Mouse (Mus musculus): ENCODE measurements around the gene Tango6. TPM values are rescaled to one million over a fixed set of nuclear protein-coding genes. Genes with fewer than 3 reads are reported as not detected.

Tango6 gene
- polyA plus RNA-seq, 1 experiment from 2014 or later: 3.4 TPM

- H3K4me1 ChIP-seq (ENCODE audit: control insufficient read depth, low read depth, low read length): no peaks in the 10 kb centered on the region
- H3K36me3 ChIP-seq (ENCODE audit: control insufficient read depth, insufficient read depth): no peaks in the 10 kb centered on the region
- no peaks in the 10 kb centered on the region for H3K9me3 ChIP-seq (replicated peaks; ENCODE audit: control insufficient read depth, low read length)
- no peak overlapping the region for H3K9ac ChIP-seq (ENCODE audit: low read depth, low read length)
- no peak overlapping the region for H3K4me2 ChIP-seq (ENCODE audit: low read depth, low read length)
- no peaks in the 10 kb centered on the region for H3K27me3 ChIP-seq (ENCODE audit: control insufficient read depth, insufficient read depth, low read depth, low read length)
- ATAC-seq (ENCODE audit: low read depth): no peak
- WGBS (ENCODE audit: insufficient replicate concordance): 42% methylated on average over 3 of the region's 3 CpGs
- no peak overlapping the region for H3K4me3 ChIP-seq (ENCODE audit: low read depth, low read length)
- no peak overlapping the region for H3K27ac ChIP-seq (ENCODE audit: low read length)
Observed at GRCm38 (mm10) chr8:106753436-106753835, 70.6 kb downstream of the Tango6 start.

GRCm38 (mm10) chr8:106761317-106761716, 78.4 kb downstream of the Tango6 start:
- H3K9ac ChIP-seq (ENCODE audit: low read depth, low read length): no peak overlapping the region
- H3K4me2 ChIP-seq (ENCODE audit: low read depth, low read length): no peak overlapping the region
- no peaks in the 10 kb centered on the region for H3K9me3 ChIP-seq (replicated peaks; ENCODE audit: control insufficient read depth, low read length)
- H3K27ac ChIP-seq (ENCODE audit: low read length): no peak overlapping the region
- no peak overlapping the region for H3K4me3 ChIP-seq (ENCODE audit: low read depth, low read length)
- ATAC-seq (ENCODE audit: low read depth): no peak
- H3K4me1 ChIP-seq (ENCODE audit: control insufficient read depth, low read depth, low read length): no peaks in the 10 kb centered on the region
- no peaks in the 10 kb centered on the region for H3K27me3 ChIP-seq (ENCODE audit: control insufficient read depth, insufficient read depth, low read depth, low read length)
- 69% methylated on average over 4 of the region's 4 CpGs for WGBS (ENCODE audit: insufficient replicate concordance)
- no peaks in the 10 kb centered on the region for H3K36me3 ChIP-seq (ENCODE audit: control insufficient read depth, insufficient read depth)

- no peak overlapping the region for H3K9ac ChIP-seq (ENCODE audit: low read depth, low read length)
- no peak for ATAC-seq (ENCODE audit: low read depth)
- no peaks in the 10 kb centered on the region for H3K4me1 ChIP-seq (ENCODE audit: control insufficient read depth, low read depth, low read length)
- no peak overlapping the region for H3K4me3 ChIP-seq (ENCODE audit: low read depth, low read length)
- 70% methylated on average over 7 of the region's 7 CpGs for WGBS (ENCODE audit: insufficient replicate concordance)
- H3K9me3 ChIP-seq (replicated peaks; ENCODE audit: control insufficient read depth, low read length): no peaks in the 10 kb centered on the region
- no peak overlapping the region for H3K4me2 ChIP-seq (ENCODE audit: low read depth, low read length)
- no peaks in the 10 kb centered on the region for H3K36me3 ChIP-seq (ENCODE audit: control insufficient read depth, insufficient read depth)
- no peak overlapping the region for H3K27ac ChIP-seq (ENCODE audit: low read length)
- no peaks in the 10 kb centered on the region for H3K27me3 ChIP-seq (ENCODE audit: control insufficient read depth, insufficient read depth, low read depth, low read length)
Observed at GRCm38 (mm10) chr8:106761867-106762523, 79.1 kb downstream of the Tango6 start.

GRCm38 (mm10) chr8:106764529-106764928, 81.7 kb downstream of the Tango6 start:
- no peaks in the 10 kb centered on the region for H3K4me1 ChIP-seq (ENCODE audit: control insufficient read depth, low read depth, low read length)
- 65% methylated on average over 1 of the region's 1 CpGs for WGBS (ENCODE audit: insufficient replicate concordance)
- H3K27me3 ChIP-seq (ENCODE audit: control insufficient read depth, insufficient read depth, low read depth, low read length): no peaks in the 10 kb centered on the region
- no peak overlapping the region for H3K9ac ChIP-seq (ENCODE audit: low read depth, low read length)
- H3K36me3 ChIP-seq (ENCODE audit: control insufficient read depth, insufficient read depth): no peaks in the 10 kb centered on the region
- H3K4me3 ChIP-seq (ENCODE audit: low read depth, low read length): no peak overlapping the region
- no peak for ATAC-seq (ENCODE audit: low read depth)
- no peaks in the 10 kb centered on the region for H3K9me3 ChIP-seq (replicated peaks; ENCODE audit: control insufficient read depth, low read length)
- H3K27ac ChIP-seq (ENCODE audit: low read length): no peak overlapping the region
- H3K4me2 ChIP-seq (ENCODE audit: low read depth, low read length): no peak overlapping the region

DNA sequence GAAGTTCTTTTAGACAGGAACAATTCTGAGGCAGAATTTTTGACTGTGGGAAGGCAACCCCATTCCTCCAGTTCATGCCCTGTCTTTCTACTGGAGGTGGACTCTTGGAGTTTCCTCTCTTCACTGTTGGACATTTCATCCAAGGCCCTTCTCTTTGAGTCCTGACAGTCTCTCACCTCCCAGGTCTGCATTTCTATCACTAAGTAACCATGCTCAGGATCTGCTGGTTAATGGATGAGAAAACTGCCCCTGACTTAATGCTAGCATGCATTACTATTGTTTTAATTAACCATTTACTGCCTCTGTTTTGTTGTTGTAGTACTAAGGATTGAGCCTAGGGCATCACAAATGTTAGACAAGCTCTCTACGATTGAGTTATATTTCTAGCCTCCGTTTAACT, 82.7 kb downstream of the Tango6 start:
- Histone ChIP-seq H3K4me3 (ENCODE audit: low read depth, low read length) (no peak overlapping the region), H3K9ac (ENCODE audit: low read depth, low read length) (no peak overlapping the region), H3K27ac (ENCODE audit: low read length) (no peak overlapping the region), H3K4me2 (ENCODE audit: low read depth, low read length) (no peak overlapping the region), H3K36me3 (ENCODE audit: control insufficient read depth, insufficient read depth) (no peaks in the 10 kb centered on the region), H3K9me3 (replicated peaks; ENCODE audit: control insufficient read depth, low read length) (no peaks in the 10 kb centered on the region), H3K4me1 (ENCODE audit: control insufficient read depth, low read depth, low read length) (no peaks in the 10 kb centered on the region), H3K27me3 (ENCODE audit: control insufficient read depth, insufficient read depth, low read depth, low read length) (no peaks in the 10 kb centered on the region)
- WGBS (ENCODE audit: insufficient replicate concordance): 66% methylated on average over 2 of the region's 2 CpGs
- no peak for ATAC-seq (ENCODE audit: low read depth)

DNA sequence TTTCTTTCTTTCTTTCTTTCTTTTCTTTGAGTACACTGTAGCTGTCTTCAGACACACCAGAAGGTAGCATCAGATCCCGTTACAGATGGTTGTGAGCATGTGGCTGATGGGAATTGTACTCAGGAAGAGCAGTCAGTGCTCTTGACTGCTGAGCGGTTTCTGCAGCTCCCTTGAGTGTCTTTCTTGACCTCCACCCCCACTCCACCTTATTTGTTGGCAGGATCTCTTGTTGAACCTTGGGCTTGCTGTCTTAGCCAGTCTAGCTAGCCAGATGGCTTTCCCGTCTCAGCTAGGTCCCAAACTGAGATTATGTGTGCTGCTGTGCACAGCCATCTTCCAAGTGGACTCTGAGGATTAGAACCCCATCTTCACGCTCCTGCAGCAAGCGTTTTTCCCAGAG, 83.9 kb downstream of the Tango6 start:
- H3K27me3 ChIP-seq (ENCODE audit: control insufficient read depth, insufficient read depth, low read depth, low read length): no peaks in the 10 kb centered on the region
- no peak for ATAC-seq (ENCODE audit: low read depth)
- no peak overlapping the region for H3K4me2 ChIP-seq (ENCODE audit: low read depth, low read length)
- WGBS (ENCODE audit: insufficient replicate concordance): 74% methylated on average over 5 of the region's 5 CpGs
- H3K27ac ChIP-seq (ENCODE audit: low read length): no peak overlapping the region
- no peak overlapping the region for H3K9ac ChIP-seq (ENCODE audit: low read depth, low read length)
- no peaks in the 10 kb centered on the region for H3K36me3 ChIP-seq (ENCODE audit: control insufficient read depth, insufficient read depth)
- H3K9me3 ChIP-seq (replicated peaks; ENCODE audit: control insufficient read depth, low read length): no peaks in the 10 kb centered on the region
- no peak overlapping the region for H3K4me3 ChIP-seq (ENCODE audit: low read depth, low read length)
- H3K4me1 ChIP-seq (ENCODE audit: control insufficient read depth, low read depth, low read length): no peaks in the 10 kb centered on the region; the same call in 1 of the 2 replicates

DNA sequence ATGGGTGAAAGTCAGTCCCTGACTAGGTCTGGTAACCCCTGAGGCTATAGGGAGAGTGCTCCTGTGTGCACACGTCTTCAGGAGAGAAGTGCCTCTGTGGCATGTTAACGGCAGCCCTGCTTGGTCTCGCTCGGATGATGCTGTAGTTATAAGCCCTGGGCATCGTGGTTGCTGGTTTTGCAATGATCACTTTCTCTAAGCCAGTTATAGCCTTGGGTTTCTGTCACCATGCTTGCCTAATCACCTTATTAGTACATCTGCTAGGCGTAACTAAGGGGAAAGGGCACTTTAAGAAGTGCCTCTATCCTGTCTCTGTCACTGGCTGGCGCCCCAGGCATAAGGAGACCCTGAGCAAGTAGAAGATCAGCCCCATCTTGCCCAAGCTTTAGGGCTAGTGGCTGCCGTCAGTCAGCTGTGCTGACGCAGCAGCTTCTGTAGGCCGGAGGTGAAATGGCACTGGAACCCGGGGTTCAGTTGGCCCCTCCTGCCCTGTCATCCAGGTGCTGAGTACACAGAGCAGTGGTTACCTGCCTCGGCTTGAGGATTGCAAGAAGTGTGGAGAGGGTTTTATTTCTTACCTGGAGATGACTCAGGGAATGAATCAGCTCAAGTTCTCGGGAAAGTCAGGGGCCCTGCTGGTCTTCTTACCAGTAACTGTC, 86.4 kb downstream of the Tango6 start:
- Histone ChIP-seq H3K27ac (ENCODE audit: low read length) (no peak overlapping the region), H3K4me3 (ENCODE audit: low read depth, low read length) (no peak overlapping the region), H3K9ac (ENCODE audit: low read depth, low read length) (no peak overlapping the region), H3K4me1 (ENCODE audit: control insufficient read depth, low read depth, low read length) (no peaks in the 10 kb centered on the region; the same call in 1 of the 2 replicates), H3K36me3 (ENCODE audit: control insufficient read depth, insufficient read depth) (no peaks in the 10 kb centered on the region), H3K27me3 (ENCODE audit: control insufficient read depth, insufficient read depth, low read depth, low read length) (no peaks in the 10 kb centered on the region), H3K4me2 (ENCODE audit: low read depth, low read length) (no peak overlapping the region), H3K9me3 (replicated peaks; ENCODE audit: control insufficient read depth, low read length) (no peaks in the 10 kb centered on the region)
- WGBS (ENCODE audit: insufficient replicate concordance): 63% methylated on average over 13 of the region's 13 CpGs
- ATAC-seq (ENCODE audit: low read depth): no peak

DNA sequence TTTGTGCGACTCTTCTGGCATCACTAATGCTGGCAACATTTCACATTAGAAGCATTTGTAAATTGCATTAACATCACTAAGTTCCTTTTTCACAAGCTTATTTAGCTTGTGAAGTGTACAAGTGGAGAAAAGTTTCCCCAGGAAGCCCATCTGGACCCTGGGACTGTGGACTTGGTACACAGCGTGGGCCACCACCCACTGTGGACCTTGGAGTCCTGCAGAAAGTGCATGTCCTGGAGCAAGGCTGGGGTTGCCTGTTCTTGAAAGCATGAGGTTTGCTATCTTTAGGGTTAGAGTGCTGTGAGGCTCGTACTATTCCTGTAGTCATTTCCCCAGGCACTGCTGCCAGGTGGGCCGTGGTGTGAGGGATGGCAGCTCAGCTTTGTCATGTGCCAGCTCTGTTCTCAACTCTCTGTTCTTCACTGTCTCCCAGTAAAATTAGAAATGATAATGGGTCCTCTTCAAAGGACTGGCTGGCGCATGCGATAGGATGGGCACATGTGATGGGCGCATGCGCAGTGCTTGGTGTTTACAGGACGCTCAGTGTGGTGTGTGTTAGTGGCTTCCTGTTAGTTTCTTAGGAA, 87.8 kb downstream of the Tango6 start:
- WGBS (ENCODE audit: insufficient replicate concordance): 81% methylated on average over 9 of the region's 9 CpGs
- Histone ChIP-seq H3K9ac (ENCODE audit: low read depth, low read length) (no peak overlapping the region), H3K4me3 (ENCODE audit: low read depth, low read length) (no peak overlapping the region), H3K4me1 (ENCODE audit: control insufficient read depth, low read depth, low read length) (no peaks in the 10 kb centered on the region; the same call in 1 of the 2 replicates), H3K27me3 (ENCODE audit: control insufficient read depth, insufficient read depth, low read depth, low read length) (no peaks in the 10 kb centered on the region), H3K9me3 (replicated peaks; ENCODE audit: control insufficient read depth, low read length) (no peaks in the 10 kb centered on the region), H3K36me3 (ENCODE audit: control insufficient read depth, insufficient read depth) (no peaks in the 10 kb centered on the region), H3K4me2 (ENCODE audit: low read depth, low read length) (no peak overlapping the region), H3K27ac (ENCODE audit: low read length) (no peak overlapping the region)
- no peak for ATAC-seq (ENCODE audit: low read depth)

DNA sequence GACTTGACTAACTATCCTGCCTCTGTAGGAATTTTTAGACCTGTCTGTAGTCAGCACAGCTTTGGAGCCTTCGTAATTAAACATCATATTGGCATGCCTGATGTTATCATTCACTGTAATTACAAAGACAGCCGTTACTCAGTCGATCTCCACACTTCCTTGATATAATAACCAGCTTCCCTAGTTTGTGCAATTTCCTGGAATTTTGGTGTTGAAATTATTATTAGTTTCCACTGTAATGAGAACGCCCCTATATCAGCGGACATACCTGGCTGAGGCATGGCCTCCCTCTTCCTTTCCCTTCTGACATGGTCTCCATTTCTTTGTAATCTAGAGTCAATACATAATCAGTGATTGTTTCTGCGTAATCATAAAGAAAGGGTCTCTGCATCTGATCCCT, 89.2 kb downstream of the Tango6 start:
- H3K36me3 ChIP-seq (ENCODE audit: control insufficient read depth, insufficient read depth): no peaks in the 10 kb centered on the region
- H3K9ac ChIP-seq (ENCODE audit: low read depth, low read length): no peak overlapping the region
- no peak overlapping the region for H3K4me3 ChIP-seq (ENCODE audit: low read depth, low read length)
- no peak for ATAC-seq (ENCODE audit: low read depth)
- no peak overlapping the region for H3K27ac ChIP-seq (ENCODE audit: low read length)
- 67% methylated on average over 6 of the region's 6 CpGs for WGBS (ENCODE audit: insufficient replicate concordance)
- H3K9me3 ChIP-seq (replicated peaks; ENCODE audit: control insufficient read depth, low read length): no peaks in the 10 kb centered on the region
- no peaks in the 10 kb centered on the region; the same call in 1 of the 2 replicates for H3K4me1 ChIP-seq (ENCODE audit: control insufficient read depth, low read depth, low read length)
- H3K4me2 ChIP-seq (ENCODE audit: low read depth, low read length): no peak overlapping the region
- H3K27me3 ChIP-seq (ENCODE audit: control insufficient read depth, insufficient read depth, low read depth, low read length): no peaks in the 10 kb centered on the region
